Mouse (Mus musculus): ENCODE results near the gene Cd164.

Gene Cd164

GRCm38 (mm10) chr10:41518981-41519618 is at the start of gene Cd164:
Gene Cd164 (plus strand): TSS chr10:41519414.
- peak; percentile 97 for DNase-seq (ENCODE audit: low read depth)

- peak; percentile 53 for DNase-seq (ENCODE audit: low read depth)
Measured at GRCm38 (mm10) chr10:41470693-41471092, 48.5 kb upstream of the Cd164 start.

- no peak for DNase-seq (ENCODE audit: low read depth)
Measured at GRCm38 (mm10) chr10:41472534-41472933, 46.7 kb upstream of the Cd164 start.

GRCm38 (mm10) chr10:41472962-41473481 is 46.2 kb upstream of the Cd164 start:
- peak; percentile 66 for DNase-seq (ENCODE audit: low read depth)

- peak; percentile 72 for DNase-seq (ENCODE audit: low read depth)
Measured at GRCm38 (mm10) chr10:41473782-41474468, 45.3 kb upstream of the Cd164 start.

GRCm38 (mm10) chr10:41474981-41475391 is 44.2 kb upstream of the Cd164 start:
- peak; percentile 47 for DNase-seq (ENCODE audit: low read depth)

- DNase-seq (ENCODE audit: low read depth) = peak; percentile 87
Measured at GRCm38 (mm10) chr10:41476171-41477017, 42.8 kb upstream of the Cd164 start, which contains the start of gene Mical1. Gene Mical1 (plus strand): TSS chr10:41476314.

- DNase-seq (ENCODE audit: low read depth) = no peak
Measured at GRCm38 (mm10) chr10:41477018-41477277, 42.3 kb upstream of the Cd164 start.

- peak; percentile 86 for DNase-seq (ENCODE audit: low read depth)
Measured at GRCm38 (mm10) chr10:41477278-41478181, 41.7 kb upstream of the Cd164 start.

- no peak for DNase-seq (ENCODE audit: low read depth)
Measured at GRCm38 (mm10) chr10:41479961-41480360, 39.3 kb upstream of the Cd164 start.

- DNase-seq (ENCODE audit: low read depth) = no peak
Measured at GRCm38 (mm10) chr10:41480938-41481880, 38.0 kb upstream of the Cd164 start.

- no peak for DNase-seq (ENCODE audit: low read depth)
Measured at GRCm38 (mm10) chr10:41482446-41482845, 36.8 kb upstream of the Cd164 start.

- DNase-seq (ENCODE audit: low read depth) = no peak
Measured at GRCm38 (mm10) chr10:41485778-41486177, 33.4 kb upstream of the Cd164 start.

GRCm38 (mm10) chr10:41486506-41487170 is 32.6 kb upstream of the Cd164 start:
- DNase-seq (ENCODE audit: low read depth) = no peak

GRCm38 (mm10) chr10:41488877-41489276 is 30.3 kb upstream of the Cd164 start:
- DNase-seq (ENCODE audit: low read depth) = peak; percentile 36

- DNase-seq (ENCODE audit: low read depth) = peak; percentile 59
Measured at GRCm38 (mm10) chr10:41489294-41489693, 29.9 kb upstream of the Cd164 start.

- DNase-seq (ENCODE audit: low read depth) = peak; percentile 96
Measured at GRCm38 (mm10) chr10:41489708-41490517, 29.3 kb upstream of the Cd164 start, which contains the start of the genes Smpd2 and Ppil6. Gene Smpd2 (minus strand): TSS chr10:41490369. Gene Ppil6 (plus strand): TSS chr10:41490439.

- no peak for DNase-seq (ENCODE audit: low read depth)
Measured at GRCm38 (mm10) chr10:41490518-41490873, 28.7 kb upstream of the Cd164 start.

GRCm38 (mm10) chr10:41491111-41491510 is 28.1 kb upstream of the Cd164 start:
- peak; percentile 59 for DNase-seq (ENCODE audit: low read depth)

All from induced T-regulatory cell, adult 2 months (primary cell).